In the genomic region with DNA sequence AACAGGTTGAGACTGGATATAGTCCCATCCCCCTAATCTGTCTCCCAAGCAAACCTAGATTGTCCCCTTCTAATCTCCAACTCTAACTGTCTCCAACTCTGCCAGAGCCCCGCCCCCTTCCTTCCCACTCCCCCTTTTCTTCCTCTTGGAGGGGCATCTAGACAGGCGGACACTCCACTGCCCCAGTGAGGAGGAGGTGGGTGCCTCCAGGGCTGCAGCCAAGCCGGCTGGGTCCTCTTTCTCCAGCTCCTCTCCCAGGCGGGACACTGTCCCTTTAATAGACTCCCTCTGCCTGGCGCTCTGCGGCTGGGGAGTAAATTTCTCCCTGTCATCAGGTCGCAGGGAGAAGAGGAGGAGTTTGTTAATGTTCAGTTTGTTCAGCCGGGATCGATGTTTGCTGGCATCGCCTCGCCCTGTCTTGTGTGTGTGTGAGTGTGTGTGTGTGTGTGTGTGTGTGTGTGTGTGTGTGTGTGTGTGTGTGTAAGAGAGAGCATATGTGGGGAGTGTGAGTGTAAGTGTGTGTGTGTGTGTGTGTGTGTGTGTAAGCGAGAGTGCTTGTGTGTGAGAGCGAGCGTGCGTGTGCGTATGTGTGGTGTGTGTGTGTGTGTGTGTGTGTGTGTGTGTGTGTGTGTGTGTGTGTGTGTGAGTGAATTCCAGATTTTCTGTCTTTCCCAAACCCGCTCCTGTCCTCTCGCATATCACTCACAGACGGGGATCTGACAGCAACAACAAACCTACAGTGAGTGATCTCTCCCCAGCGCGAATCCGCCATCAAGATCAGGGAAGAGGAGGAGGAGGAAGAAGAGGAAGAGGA, we compare ENCODE assay signal across 7 mouse cellular contexts. TPM values are rescaled to one million over a fixed set of nuclear protein-coding genes. Genes with fewer than 3 reads are reported as not detected.
DNase-seq lines count a peak whose midpoint lies in the region; ATAC-seq lines count a peak whose summit lies in the region.

A gene (plus strand): TSS at position 676 of the 814 bp plus-strand sequence.

- H3K9me3 ChIP-seq in hindbrain, embryonic 15.5 days = no peaks in the 10 kb centered on the region

- DNase-seq in ZHBTc4 (ENCODE audit: low read depth, low spot score) = peak; percentile 50
- peak; percentile 67 for DNase-seq in gastrocnemius, postnatal 14 days
- DNase-seq in left cerebral cortex, postnatal 25 days (ENCODE audit: low spot score in 2 of 2) = peak; percentile 9 to 31
- DNase-seq in mesoderm, embryonic 11.5 days (ENCODE audit: low read depth, low spot score) = peak; percentile 85
- DNase-seq in testis, postnatal 14 days (ENCODE audit: low spot score) = peak; percentile 64

- H3K27ac ChIP-seq in hindbrain, embryonic 15.5 days (replicated peaks) = peak within 1 kb of the TSS; percentile 88

- no peaks in the 10 kb centered on the region for H3K36me3 ChIP-seq in hindbrain, embryonic 15.5 days

- intact Hi-C loops in gastrocnemius, postnatal 14 days (cut with DNase I; ENCODE audit: low total_unique reads) = no loop called here
- intact Hi-C loops in left cerebral cortex, postnatal 25 days (cut with DNase I) = no loop called here

- peak within 1 kb of the TSS; percentile 81 for H3K9ac ChIP-seq in hindbrain, embryonic 15.5 days

- ATAC-seq in common myeloid progenitor, adult 5-6 weeks (replicated peaks; ENCODE audit: low read depth, poor library complexity, severe bottlenecking) = peak; percentile 76
- ATAC-seq in hindbrain, embryonic 15.5 days (ENCODE audit: low FRiP score, low read depth) = peak; percentile 84

- peaks cover 32% of the 10 kb centered on the region for H3K4me1 ChIP-seq in hindbrain, embryonic 15.5 days (replicated peaks)

- no peaks in the 10 kb centered on the region for H3K27me3 ChIP-seq in hindbrain, embryonic 15.5 days

- WGBS in hindbrain, embryonic 15.5 days = under 1% methylated on average over 22 of the region's 22 CpGs

- H3K4me2 ChIP-seq in hindbrain, embryonic 15.5 days = peak within 1 kb of the TSS; percentile 93

- peak within 1 kb of the TSS; percentile 77 for H3K4me3 ChIP-seq in hindbrain, embryonic 15.5 days

RNA-seq across cellular contexts. Expression of the gene that starts here (rescaled TPM):
- not detected in 2 replicates for total RNA-seq in common myeloid progenitor, adult 5-6 weeks (2017)
- total RNA-seq in gastrocnemius, postnatal 14 days (2021) = 10 to 100 TPM; 17.8 to 18.3 TPM
- polyA plus RNA-seq in hindbrain, embryonic 15.5 days (2015; fragmentation: Nextera tagmentation; extraction: Ambion mirVana) = 30.2 and 36.3 TPM in 2 replicates
- 10 to 100 TPM; 29.8 to 29.9 TPM for total RNA-seq in left cerebral cortex, postnatal 25 days (2021)

Comparison
In these comparisons a context has a peak if more than half of its experiments do, and no peak if none do; other contexts are left out.
1. Peak in every context shown above with its lines: DNase-seq, ATAC-seq, H3K4me3 ChIP-seq and H3K27ac ChIP-seq.
2. RNA of the gene that starts here (total RNA-seq): 29.8 to 29.9 TPM in left cerebral cortex, postnatal 25 days and 17.8 to 18.3 TPM in gastrocnemius, postnatal 14 days; not detected in common myeloid progenitor, adult 5-6 weeks; every median in the first group is over 10 times any median in the second.
3. Peak in ATAC-seq in common myeloid progenitor, adult 5-6 weeks; RNA of the gene not detected or under 1 TPM.
4. DNase-seq: peak in every context shown above with its lines; median percentile 85 in mesoderm, embryonic 11.5 days; 67 in gastrocnemius, postnatal 14 days; 64 in testis, postnatal 14 days; 50 in ZHBTc4; 20 in left cerebral cortex, postnatal 25 days.